Mouse (Mus musculus) layer of hippocampus, postnatal 25 days (tissue): ENCODE results near the gene Btbd2. TPM values are rescaled to one million over a fixed set of nuclear protein-coding genes. Genes with fewer than 3 reads are reported as not detected.
A peak's percentile ranks its signal among the peaks of the same experiment; 100 is the strongest.
"Not testable (repeated sequence)": the region's sequence is repeated elsewhere in the genome, so short reads cannot be mapped to it uniquely, and the experiment has no call there.

ENCODE experiments used
- DNase-seq, 2 experiments: peaks; one replicate each; pipeline ENCODE4 v3.0.0; 2022; ENCODE audit warnings: mixed read lengths in 2 of 2, low spot score in 1 of 2; ENCODE audit errors: extremely low spot score in 1 of 2
- microRNA-seq, 2 experiments: library from miRNA; unstranded; fragments of <30 nt; microRNA quantifications; one replicate each; pipeline ENCODE4 v1.2.0; 2021
- total RNA-seq, 2 experiments: library from RNA; stranded (reverse); gene quantifications; 2 replicates each; pipeline ENCODE4 v1.2.3; 2021

Gene Btbd2
- total RNA-seq, 2 experiments from 2014 or later = 103 to 107 TPM

DNA sequence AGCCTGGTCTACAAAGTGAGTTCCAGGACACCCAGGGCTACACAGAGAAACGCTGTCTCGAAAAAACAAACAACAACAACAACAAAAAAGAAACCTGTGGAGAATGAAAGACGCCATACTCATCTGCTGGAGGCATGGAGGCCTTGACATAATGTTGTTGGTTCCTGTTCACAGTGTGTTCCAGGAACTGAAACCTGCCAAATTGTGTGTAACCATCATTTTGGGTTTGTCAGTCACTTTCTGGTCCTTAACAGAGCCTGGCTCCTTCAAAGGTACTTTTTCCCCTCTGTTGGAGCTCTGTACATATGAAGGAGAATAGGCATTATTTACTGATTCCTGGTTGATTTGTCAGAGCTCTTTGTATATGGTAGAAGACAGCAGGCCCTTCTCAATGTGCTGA, 45.0 kb downstream of the Btbd2 start:
- DNase-seq = no peak

DNA sequence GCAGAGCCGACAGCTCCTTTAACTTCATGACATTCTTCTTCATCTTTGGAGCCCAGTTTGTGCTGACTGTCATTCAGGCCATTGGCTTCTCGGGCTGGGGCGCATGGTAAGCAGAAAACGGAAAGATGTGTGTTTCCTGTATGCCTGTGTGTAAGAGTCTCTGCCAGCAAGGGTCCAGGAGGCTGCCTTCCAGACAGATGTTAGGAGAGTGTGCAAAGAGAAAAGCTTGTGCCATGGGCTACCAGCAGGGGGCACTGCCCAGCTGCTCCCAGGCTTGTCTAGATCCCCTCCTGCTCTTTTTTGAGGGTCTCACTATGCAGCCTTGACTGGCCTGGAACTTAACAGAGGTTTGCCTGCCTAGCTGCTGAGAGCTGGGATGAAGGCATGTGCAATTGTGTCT, 45.8 kb downstream of the Btbd2 start:
- DNase-seq = peak in 1 of 2 experiments; percentile 52

DNA sequence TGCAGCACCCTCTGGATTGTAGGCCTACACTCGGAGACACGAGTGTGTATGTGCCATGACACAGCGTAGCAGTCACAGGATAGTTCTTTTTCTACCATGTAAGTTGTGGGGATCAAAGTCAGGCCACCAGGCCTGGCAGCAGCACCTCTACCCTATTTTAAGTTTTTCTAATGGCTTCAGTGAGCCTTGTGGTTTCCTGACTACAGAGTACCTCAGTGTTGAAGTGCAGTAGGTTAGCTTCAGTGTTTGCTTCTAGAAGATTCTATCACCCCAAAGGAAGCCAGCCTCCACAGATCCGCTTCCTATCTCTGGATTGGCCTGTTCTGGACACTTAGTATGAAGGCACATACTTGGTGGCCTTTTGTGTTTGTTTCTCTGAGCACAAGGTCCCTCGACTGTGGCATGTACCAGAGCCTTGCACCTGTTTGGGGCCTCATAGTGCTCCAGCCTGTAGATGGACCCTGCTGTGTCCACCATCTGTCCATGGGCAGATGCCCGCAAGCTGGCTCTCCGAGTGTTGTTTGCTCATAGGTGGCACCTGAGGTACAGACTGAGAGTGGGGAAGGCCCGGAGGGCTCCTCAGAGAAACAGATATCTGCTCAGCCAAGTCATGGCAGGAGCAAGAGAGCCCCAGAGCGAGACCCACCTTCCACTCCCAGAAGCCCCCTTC, 46.6 kb downstream of the Btbd2 start:
- DNase-seq = no peak

DNA sequence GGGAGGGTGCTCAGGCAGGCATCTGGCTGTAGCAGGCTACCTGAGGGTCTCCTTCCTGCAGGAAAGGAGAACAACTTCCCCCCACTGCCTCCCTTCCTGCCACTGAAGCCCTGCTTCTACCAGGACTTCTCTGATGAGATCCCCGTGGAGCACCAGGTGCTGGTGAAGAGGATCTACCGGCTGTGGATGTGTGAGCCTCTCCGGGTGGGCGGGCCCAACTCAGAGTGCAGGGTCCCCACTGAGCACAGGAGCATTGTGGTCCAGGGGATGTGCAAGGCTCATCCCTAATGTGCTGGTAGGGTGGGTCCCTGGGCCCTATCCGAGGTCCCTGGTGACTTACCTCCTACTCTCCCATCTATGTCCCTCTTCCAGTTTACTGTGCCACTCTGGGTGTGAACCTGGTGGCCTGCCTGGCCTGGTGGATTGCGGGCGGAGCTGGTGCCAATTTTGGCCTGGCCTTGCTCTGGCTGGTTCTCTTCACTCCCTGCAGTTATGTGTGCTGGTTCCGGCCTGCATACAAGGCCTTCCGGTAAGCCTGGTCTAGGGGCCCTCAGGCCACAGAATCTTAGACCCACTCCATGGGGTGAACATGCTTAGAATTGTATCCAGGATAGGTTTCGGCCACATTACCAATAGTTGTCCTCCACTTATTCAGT, 47.5 kb downstream of the Btbd2 start:
- DNase-seq = no peak

DNA sequence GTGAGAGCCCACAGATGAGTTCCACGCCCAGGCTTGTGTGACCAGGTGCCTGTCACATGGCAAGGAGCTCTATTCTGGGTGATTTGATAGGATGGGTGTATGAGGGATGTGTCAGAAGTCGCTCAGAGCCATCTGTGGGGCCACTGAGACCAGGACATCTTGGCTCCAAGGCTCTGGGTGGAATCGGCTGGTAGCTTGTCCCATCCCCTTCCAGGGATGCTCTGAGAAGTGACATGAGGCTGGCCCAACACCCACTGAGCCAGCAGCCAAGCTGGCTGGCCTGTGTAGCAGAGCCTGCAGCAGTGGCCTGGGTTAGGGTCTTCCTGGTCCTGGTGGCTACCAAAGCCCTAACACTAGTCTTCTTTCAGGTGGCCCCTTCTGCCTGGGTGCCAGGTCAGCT, 48.4 kb downstream of the Btbd2 start:
- DNase-seq = no peak

GRCm38 (mm10) chr10:80606737-80607350, 50.0 kb downstream of the Btbd2 start:
- no peak for DNase-seq

- no peak for DNase-seq
These were observed 50.6 kb downstream of the Btbd2 start for GRCm38 (mm10) chr10:80606306-80606705.

DNA sequence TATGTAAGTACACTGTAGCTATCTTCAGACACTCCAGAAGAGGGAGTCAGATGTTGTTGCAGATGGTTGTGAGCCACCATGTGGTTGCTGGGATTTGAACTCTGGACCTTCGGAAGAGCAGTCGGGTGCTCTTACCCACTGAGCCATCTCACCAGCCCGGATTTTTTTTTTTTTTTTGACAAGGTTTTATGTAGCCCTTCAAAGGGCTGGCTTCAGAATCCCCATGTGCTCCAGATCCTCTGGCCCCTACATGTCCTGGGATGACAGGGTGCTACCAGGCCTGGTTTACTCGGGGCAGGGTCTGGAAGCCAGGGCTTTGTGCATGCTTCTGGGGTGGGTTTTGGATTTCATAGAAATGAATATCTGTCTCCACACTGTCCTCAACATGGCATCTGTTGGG, 51.1 kb downstream of the Btbd2 start, which contains the start of gene Gm49322:
Gm49322 (plus strand) TSS at position 301 of the 400 bp plus-strand sequence.
- not testable (repeated sequence) for DNase-seq

GRCm38 (mm10) chr10:80604988-80605387, 51.9 kb downstream of the Btbd2 start:
- DNase-seq = no peak

DNA sequence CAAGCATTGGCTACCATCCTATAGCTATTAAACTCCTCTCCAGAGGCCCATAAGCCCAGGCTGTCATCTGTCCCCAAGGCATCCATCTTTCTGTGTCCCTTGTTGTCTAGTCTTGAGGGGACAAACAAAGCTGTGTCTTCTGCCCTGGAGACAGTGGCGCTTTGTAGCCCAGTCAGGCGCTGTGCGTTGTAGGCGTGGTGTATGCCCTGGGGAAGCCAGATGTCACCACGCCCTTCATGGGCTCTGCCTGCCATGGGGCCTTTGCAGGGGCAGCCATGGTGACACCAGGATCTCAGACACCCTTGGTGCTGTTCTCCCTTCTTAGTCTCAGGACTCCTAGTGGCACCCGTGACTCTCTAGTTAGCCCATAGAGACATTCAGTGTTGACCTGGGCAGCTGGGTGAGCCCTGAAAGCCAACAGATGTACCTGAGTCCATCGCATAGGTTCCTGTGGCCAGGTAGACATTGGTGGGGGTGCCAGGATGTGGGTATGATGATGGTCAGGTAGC, 52.8 kb downstream of the Btbd2 start:
- DNase-seq = no peak

- DNase-seq = no peak
These were observed 53.5 kb downstream of the Btbd2 start for GRCm38 (mm10) chr10:80603364-80603763.

DNA sequence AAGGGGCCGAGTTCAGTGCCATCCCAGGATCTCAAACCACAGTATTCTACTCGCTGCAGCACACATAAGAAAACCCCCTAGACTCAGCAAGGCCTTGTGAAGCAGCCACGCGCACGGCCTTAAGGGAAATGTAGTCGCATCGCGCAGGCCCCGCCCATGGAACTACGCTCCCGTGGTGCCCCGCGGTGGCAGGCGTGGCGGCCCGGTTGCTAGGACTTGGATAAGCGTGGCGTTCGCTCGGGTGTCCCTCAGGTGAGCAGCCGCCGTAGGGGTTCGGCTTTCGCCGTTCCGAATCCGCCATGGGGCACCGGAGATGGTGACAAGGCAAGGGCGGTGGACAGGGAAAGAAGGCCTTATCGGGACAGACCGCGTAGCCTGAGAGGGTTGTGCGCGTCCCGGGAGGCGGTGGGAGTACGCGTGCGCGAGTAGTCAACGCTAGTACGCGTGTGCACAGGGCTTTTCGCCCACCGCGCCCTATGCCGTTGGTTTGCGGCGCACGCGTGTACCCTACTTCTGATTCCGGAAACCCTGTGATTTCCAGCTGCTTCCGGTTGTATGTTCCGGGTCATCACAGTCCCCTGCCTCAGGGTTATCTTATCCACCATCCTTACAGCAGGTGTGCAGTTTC, 54.1 kb downstream of the Btbd2 start, which contains the start of the genes Scamp4 and Adat3:
Scamp4 (plus strand) TSS at position 175 of the 628 bp plus-strand sequence.
Adat3 (plus strand) TSS at position 183 of the 628 bp plus-strand sequence.
- peak; percentile 85 to 96 for DNase-seq

DNA sequence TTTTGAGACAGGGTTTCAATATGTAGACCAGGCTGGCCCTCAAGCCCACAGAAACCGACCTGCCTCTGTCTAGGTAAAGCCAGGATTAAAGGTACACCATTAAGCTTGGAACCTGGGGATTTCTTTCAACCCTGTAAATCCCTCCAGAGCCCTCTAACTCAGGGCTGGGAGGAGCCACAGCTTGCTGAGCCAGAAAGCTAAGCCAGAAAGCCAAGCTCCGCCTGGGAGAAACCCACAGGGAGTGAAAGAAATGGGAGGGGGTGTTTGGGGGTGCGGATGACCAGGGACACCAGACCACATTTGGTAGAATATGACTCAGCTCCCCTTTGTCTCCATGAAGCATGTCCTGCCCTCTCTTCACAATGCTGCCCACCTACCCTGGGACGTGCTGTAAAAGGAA, 60.6 kb downstream of the Btbd2 start:
- DNase-seq = no peak

Small RNA genes within 50 kb of the gene (microRNA-seq; reads per million reads assigned to microRNA genes)
- gene Mir6912 = 1.8 to 2.4 reads per million in 2 experiments

Other genes starting within 250 kb of the Btbd2 start
- gene Tcf3, start 223.4 kb downstream of the Btbd2 start, total RNA-seq = 10 to 100 TPM; 26.9 to 32.1 TPM
- not detected for gene Onecut3, start 162.2 kb downstream of the Btbd2 start, total RNA-seq
- gene Atp8b3, start 117.9 kb downstream of the Btbd2 start, total RNA-seq = under 1 TPM; 0.19 to 0.47 TPM
- 10 to 100 TPM; 45.2 to 54.6 TPM for gene Rexo1, start 95.5 kb downstream of the Btbd2 start, total RNA-seq
- gene Klf16, start 79.8 kb downstream of the Btbd2 start, total RNA-seq = 10 to 100 TPM; 57.3 to 57.6 TPM
- gene Abhd17a, start 66.7 kb downstream of the Btbd2 start, total RNA-seq = 100 to 1,000 TPM; 184 to 192 TPM
- 10 to 100 TPM; 44.1 to 45.5 TPM for gene Scamp4, start 54.2 kb downstream of the Btbd2 start, total RNA-seq
- gene Adat3, start 54.2 kb downstream of the Btbd2 start, total RNA-seq = 1 to 10 TPM; 1.7 to 1.8 TPM
- gene Gm49322, start 51.0 kb downstream of the Btbd2 start, total RNA-seq = 1 to 10 TPM; 2.4 to 3.4 TPM
- gene Csnk1g2, start 34.2 kb downstream of the Btbd2 start, total RNA-seq = 100 to 1,000 TPM; 208 to 236 TPM
- 10 to 100 TPM; 45.0 to 50.9 TPM for gene Mknk2, start 21.0 kb upstream of the Btbd2 start, total RNA-seq
- gene Mob3a, start 44.9 kb upstream of the Btbd2 start, total RNA-seq = 10 to 100 TPM; 13.0 to 13.6 TPM
- gene Izumo4, start 45.1 kb upstream of the Btbd2 start, total RNA-seq = 10 to 100 TPM; 46.4 to 61.7 TPM
- 100 to 1,000 TPM; 128 to 143 TPM for gene Ap3d1, start 85.2 kb upstream of the Btbd2 start, total RNA-seq
- 10 to 100 TPM; 39.9 to 60.6 TPM for gene Dot1l, start 98.1 kb upstream of the Btbd2 start, total RNA-seq
- gene Sf3a2, start 141.1 kb upstream of the Btbd2 start, total RNA-seq = 10 to 100 TPM; 46.2 to 52.0 TPM
- 10 to 100 TPM; 63.6 to 71.6 TPM for gene Plekhj1, start 141.6 kb upstream of the Btbd2 start, total RNA-seq
- gene Amh, start 148.2 kb upstream of the Btbd2 start, total RNA-seq = 1 to 10 TPM; 2.3 to 3.2 TPM
- gene Jsrp1, start 156.4 kb upstream of the Btbd2 start, total RNA-seq = 1 to 10 TPM; 2.5 to 3.5 TPM
- gene Oaz1, start 169.6 kb upstream of the Btbd2 start, total RNA-seq = 100 to 1,000 TPM; 491 to 550 TPM
- gene Lingo3, start 187.0 kb upstream of the Btbd2 start, total RNA-seq = 10 to 100 TPM; 38.3 to 39.9 TPM
- 10 to 100 TPM; 41.5 to 43.8 TPM for gene Lsm7, start 198.1 kb upstream of the Btbd2 start, total RNA-seq
- gene Sppl2b, start 198.2 kb upstream of the Btbd2 start, total RNA-seq = 10 to 100 TPM; 61.5 to 65.7 TPM
- gene Tmprss9, start 214.8 kb upstream of the Btbd2 start, total RNA-seq = under 1 TPM; 0.40 to 0.62 TPM
- gene Timm13, start 243.9 kb upstream of the Btbd2 start, total RNA-seq = 100 to 1,000 TPM; 145 to 167 TPM